Mouse (Mus musculus) brown adipose tissue, adult 24 weeks (tissue): Measurements from ENCODE around the gene Nr1h4. TPM values are rescaled to one million over a fixed set of nuclear protein-coding genes. Genes with fewer than 3 reads are reported as not detected.

Experiments used
- H3K27ac ChIP-seq: fragments of 200-500 bp; replicated peaks from 2 replicates; pipeline ENCODE4 v1.5.1; 2012; ENCODE audit warnings: low read depth, mild to moderate bottlenecking, low read length
- H3K4me1 ChIP-seq: fragments of 200-500 bp; 2 replicates; pipeline ENCODE4 v1.6.1; 2012; ENCODE audit warnings: low read length, mixed read lengths; ENCODE audit not compliant: control insufficient read depth, insufficient read depth, insufficient read length
- H3K4me3 ChIP-seq: fragments of 200-500 bp; 2 replicates; pipeline ENCODE4 v1.5.1; 2012; ENCODE audit warnings: low read depth, mild to moderate bottlenecking, low read length, moderate library complexity; ENCODE audit not compliant: insufficient read depth
- polyA plus RNA-seq: library from polyadenylated mRNA; stranded (reverse); fragments of >200 nt; gene quantifications from 2 replicates; pipeline ENCODE4 v1.2.4, GENCODE M21; 2012; ENCODE audit not compliant: missing spikeins, insufficient read depth, insufficient read length

Gene Nr1h4
- polyA plus RNA-seq, 1 experiment, result 0.67 TPM

DNA sequence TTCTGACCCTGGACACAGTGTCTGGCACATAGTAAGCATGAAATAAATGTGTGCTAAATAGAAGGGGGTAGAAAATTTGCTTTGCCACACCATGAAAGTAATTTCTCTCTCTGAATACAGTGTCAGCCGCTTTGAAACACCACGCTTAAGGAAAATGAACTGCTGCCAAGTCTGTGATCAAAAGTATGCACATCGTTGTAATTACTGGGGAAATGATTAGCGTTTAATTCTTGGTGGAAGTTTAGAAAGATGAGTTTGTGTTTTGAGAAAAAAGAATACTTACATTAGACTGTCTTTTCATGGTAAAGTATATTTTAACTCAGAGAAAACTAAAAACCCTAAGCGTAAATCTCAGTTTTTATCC, 27.8 kb downstream of the Nr1h4 start:
- Histone ChIP-seq H3K27ac (no peak overlapping the region), H3K4me3 (no peak overlapping the region), H3K4me1 (no peaks in the 10 kb centered on the region)

DNA sequence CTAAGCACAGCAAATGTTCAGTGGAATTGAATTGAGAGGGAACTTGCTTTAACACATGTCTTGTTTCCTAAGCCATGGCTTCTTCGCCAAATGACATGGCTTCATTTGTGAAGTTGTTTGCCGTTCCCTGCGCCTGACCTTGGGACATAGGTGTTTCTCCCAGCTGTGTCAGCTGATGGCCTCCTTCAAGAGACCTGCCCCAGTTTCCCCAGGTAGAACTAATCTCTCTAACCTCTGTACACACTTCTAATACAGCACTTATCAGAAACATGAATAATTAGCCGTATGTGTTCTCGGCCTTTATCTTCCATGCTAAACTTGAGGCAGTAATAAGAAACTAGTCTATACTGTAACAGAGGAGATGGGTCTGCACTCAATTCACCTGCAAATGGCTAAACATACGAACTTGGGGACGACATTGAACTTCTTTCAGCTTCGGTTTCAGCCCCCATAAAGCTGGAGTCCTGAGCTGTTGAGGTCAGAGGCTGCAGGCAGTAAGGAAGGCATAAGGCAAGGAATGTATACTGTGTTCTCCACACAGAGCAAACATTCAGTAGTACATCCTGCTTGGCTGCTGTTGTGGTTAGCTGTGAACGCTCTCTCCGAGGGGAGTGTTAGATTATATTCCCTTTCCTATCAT, 28.3 kb downstream of the Nr1h4 start:
- H3K4me1 ChIP-seq, result no peaks in the 10 kb centered on the region
- no peak overlapping the region for H3K4me3 ChIP-seq
- H3K27ac ChIP-seq, result no peak overlapping the region

DNA sequence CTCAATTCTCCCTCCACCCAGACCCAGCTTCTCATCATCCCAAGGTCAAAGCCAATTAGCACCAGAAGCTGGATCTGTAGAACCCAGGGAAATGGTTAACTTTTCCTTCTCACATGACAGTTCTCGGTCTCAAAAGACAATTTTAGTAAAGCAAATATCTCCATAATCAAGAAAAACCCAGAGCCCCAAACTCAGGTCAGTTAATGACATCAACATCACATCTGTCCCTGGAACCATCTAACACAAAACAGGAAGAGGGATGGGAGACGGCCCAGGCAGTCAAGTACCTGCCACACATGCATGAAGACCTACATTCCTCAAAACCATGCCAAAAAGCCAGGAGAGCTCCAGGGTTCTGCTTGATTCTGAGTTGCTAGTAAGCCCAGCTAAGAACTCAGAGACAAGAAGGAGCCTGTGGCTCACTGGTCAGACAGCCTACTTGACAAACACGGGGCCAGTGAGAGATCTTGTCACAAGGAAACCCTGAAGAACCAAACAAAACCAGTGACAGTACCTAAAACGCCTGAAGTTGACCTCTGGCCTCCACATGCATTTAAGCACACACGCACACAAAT, 30.3 kb downstream of the Nr1h4 start:
- Histone ChIP-seq H3K4me1 (no peaks in the 10 kb centered on the region), H3K4me3 (no peak overlapping the region), H3K27ac (no peak overlapping the region)

DNA sequence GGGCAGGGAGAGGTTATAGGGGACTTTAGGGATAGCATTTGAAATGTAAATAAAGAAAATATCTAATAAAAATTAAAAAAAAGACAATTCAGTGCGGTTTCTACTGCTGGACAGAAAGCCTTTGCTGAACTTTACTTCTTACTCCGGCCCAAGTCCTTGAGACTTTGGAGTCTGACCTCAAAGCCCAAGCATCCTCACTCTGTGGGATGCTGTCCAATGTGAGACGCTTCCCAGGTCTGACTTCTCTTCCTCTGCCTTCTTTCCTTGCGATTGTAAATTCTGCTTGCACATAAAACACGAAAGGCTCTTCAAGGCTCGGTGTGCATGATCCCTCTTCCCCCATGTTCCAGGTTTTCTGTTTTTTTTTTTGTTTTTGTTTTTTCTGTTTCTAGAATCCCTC, 31.5 kb downstream of the Nr1h4 start:
- Histone ChIP-seq H3K27ac (no peak overlapping the region), H3K4me1 (no peaks in the 10 kb centered on the region), H3K4me3 (no peak overlapping the region)

DNA sequence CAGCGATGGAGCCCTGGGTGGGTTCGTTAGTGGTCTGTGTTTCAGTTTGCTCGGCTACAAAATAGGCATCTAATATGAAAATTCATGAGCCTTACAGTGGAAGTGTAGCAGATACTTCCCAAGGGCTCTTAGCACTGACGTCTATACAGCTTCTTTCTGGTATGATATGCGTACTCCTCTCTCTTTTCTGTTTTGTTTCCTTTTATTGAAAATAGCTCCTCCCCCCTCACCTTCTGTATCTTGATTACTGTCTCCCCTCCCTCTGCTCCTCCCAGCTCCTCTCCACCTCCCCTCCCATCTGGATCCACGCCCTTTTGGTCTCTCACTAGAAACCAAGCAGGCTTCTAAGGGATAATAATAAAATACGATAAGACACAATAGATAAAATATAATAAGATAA, 37.8 kb downstream of the Nr1h4 start:
- Histone ChIP-seq H3K4me1 (no peaks in the 10 kb centered on the region), H3K27ac (no peak overlapping the region), H3K4me3 (no peak overlapping the region)

DNA sequence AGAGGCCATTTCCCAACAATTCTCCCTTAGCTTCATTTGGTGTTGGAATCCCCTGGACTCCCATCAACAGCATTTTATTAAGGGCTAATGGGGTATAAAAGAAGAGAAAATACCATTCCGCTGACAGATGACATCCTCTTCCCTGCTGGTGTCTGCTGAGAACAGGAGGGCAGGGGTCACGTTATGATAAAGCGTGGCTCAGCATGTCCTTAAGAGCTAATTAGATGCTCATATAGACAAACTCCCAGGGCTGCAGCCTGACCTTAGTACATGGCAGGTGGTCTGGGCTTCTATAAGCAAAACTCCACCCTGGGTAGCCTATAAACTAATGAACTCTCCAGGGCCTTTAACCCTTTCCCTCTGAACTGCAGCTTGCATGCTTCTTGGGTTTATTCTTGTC, 42.1 kb downstream of the Nr1h4 start:
- Histone ChIP-seq H3K27ac (no peak overlapping the region), H3K4me1 (no peaks in the 10 kb centered on the region), H3K4me3 (no peak overlapping the region)

DNA sequence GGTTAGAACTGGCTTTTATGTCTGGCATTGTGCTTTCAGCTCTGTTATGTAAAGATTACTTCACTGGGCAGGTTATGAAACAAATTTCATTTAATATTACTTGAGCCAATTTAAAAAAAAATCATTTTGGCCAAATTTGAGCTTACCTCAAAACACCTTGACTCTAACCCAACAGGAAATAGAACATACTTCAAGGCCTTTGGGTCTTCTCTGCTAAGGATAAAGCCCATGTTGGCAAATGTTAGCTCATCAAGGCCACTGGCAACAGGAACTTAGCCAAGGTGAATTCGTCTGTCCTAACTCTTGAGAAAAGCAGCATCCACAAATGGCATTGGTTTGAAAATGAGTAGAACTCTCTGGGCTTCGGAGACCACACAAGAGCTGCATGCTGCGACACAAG, 43.1 kb downstream of the Nr1h4 start:
- H3K4me3 ChIP-seq, result no peak overlapping the region
- H3K27ac ChIP-seq, result no peak overlapping the region
- no peaks in the 10 kb centered on the region for H3K4me1 ChIP-seq

DNA sequence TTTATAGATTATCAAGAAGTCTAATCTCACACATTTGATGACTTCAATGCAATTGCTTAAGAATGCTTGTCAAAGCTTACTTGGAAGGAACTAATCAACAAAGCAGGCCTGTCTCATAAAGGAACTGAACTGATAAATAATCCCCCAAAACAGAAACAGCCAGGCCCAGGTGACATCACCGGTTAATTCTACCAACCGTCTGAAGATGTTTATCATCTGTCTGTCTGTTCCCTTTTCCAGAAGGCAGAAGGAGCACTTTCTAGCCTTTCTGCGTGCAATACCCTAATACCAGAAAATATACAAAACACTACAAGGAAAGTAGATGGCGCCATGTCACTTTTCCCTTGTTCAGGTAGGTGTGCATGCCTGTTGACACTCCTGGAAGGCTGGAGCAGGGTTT, 43.9 kb downstream of the Nr1h4 start:
- Histone ChIP-seq H3K27ac (no peak overlapping the region), H3K4me3 (no peak overlapping the region), H3K4me1 (no peaks in the 10 kb centered on the region)

DNA sequence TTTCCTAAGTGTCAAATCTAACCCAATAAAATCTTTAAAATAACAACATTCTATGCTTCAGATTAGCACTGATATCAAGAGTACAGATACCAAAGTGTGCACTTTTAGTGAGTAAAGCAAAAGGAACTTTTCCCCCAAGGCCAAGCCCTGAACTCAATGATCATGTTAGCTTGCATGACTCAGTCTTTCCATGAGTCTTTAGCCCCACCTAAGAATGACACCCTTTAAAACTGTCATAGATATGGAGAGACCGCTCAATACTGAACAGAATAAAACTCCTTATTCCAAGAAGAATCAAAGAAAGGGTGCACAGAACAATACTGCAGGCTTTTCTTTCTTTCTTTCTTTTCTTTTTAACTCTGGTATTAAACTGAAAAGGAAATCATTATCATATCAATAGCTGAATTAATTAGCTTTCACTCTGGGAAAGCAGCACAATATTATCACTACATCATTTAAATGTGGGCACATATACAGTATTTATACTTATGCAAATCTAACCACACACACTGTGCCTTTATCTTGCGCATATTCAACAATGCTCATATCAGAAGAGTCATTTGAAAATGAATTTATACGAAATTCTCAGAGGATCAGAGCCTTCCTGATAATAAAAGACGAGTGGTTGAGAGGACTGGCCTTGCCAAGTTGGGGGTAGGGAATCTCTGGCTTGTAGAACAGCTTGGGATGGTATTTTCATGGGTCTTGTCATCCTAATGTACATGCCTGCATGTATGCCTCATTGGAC, 46.2 kb downstream of the Nr1h4 start:
- no peaks in the 10 kb centered on the region for H3K4me1 ChIP-seq
- H3K4me3 ChIP-seq, result no peak overlapping the region
- no peak overlapping the region for H3K27ac ChIP-seq

DNA sequence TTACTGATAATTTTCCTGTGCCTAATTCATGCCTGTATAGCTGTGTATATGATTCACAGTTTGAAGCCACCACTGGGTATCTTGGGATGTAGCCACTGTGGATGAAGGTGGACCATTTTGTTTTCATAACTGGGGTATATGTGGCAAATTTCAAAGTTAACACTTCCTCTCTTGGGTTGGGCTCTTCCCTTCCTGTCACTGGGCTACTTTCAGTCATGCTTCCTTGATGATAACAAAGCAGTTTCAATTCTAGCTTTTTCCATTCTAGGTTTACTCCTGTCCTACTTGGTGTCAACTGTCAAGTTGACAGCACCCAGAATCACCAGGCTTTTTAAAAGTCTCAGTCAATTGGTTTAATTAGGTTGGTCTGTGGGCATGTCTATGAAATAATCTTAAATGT, 48.5 kb downstream of the Nr1h4 start:
- Histone ChIP-seq H3K4me1 (no peaks in the 10 kb centered on the region), H3K27ac (no peak overlapping the region), H3K4me3 (no peak overlapping the region)

DNA sequence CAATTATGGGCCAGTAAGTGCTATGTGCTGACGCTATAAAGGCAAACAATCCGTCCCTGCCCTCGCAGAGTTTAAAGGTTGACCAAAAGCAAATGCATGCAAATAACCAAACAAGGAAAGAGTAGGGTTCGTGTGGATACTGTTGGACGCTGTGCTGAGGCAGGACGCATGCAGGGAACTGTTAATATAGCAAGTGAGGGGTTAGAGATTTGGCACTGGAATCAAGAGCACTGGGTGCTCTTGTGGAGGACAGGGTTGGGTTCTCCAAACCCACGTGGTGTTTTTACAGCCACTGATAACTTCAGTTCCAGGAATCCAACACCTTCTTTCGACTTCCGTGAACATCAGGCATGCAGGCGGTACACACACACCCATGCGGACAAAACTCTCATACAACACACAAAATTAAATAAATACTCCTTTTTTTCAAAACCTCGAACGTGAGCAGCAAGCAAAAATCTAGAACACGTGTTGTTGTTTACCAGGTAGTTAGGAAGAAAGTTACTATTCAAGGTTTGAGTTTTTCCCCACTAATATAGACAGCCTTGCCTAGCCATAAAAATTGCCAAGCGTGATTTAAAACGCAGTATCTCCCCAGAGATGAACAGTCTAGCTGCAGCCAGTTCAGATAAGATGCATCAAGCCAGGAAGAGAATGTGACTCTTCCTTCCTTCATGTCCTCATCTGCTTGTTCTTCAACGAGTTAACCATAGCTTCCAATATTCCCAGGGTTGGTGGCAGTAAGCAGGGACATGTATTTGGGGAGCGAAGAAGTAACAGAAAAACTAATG, 49.4 kb downstream of the Nr1h4 start:
- Histone ChIP-seq H3K4me1 (no peaks in the 10 kb centered on the region), H3K4me3 (no peak overlapping the region), H3K27ac (no peak overlapping the region)

DNA sequence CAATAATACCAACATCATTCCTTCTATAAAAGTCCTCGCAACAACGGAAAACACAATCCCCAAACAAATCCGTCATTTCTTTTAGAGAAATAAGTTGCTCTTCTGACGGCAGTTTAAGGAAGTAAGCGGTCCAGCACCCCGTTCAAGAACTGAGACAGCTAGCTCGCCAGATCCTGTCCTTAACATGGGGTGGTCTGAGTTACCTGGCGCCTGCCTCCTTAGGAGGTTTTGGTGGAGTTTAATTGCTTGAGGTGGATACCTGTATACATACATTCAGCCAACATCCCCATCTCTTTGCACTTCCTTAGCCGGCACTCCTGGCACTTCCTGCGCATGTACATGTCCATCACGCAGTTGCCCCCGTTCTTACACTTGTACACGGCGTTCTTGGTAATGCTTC, 50.3 kb downstream of the Nr1h4 start:
- Histone ChIP-seq H3K27ac (no peak overlapping the region), H3K4me3 (no peak overlapping the region), H3K4me1 (no peaks in the 10 kb centered on the region)

DNA sequence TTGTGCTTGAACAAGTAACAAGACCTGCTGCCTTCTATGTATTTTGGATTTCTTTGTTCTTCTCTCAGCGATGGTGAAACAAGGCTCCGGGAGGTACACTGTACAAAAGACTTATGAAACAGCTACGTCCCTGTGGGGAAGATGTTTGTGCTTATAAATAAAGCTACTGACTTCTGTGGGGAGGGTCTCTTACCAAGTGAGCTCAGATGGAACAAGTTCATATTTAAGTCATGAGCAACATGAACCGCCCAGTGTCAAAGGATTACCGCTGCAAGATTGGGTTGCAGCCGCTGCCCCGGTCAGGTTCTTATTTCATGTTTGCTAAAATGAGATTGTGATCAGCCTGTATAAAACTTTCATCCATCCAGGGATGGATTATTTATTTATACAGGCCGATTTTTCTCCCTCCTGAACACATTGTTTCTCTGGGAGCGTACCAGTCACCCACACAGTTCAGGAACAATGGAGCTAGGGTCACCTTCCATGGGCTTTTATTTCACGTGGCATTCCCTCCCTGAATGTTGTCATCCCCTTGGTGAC, 51.2 kb downstream of the Nr1h4 start:
- Histone ChIP-seq H3K4me1 (no peaks in the 10 kb centered on the region), H3K4me3 (no peak overlapping the region), H3K27ac (no peak overlapping the region)

DNA sequence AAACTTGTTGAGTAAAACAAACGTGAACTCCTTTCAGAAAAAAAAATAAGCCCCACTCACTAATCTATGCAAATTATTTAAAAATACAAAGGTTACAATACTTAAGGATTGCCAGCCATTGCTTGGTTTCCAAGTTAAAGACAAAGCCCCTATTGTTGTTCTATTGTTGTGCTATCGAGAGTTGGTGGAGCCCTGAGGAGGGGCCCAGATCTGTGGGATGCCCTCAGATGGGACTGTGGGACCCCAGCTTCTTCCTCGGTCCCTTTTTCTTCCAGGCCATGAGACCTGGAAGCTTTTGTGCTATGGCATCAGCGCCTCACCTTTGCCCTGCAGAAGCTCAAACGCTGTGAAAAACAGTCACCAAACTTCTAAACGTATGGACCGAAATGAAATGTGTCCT, 51.7 kb downstream of the Nr1h4 start:
- Histone ChIP-seq H3K4me1 (no peaks in the 10 kb centered on the region), H3K4me3 (no peak overlapping the region), H3K27ac (no peak overlapping the region)

DNA sequence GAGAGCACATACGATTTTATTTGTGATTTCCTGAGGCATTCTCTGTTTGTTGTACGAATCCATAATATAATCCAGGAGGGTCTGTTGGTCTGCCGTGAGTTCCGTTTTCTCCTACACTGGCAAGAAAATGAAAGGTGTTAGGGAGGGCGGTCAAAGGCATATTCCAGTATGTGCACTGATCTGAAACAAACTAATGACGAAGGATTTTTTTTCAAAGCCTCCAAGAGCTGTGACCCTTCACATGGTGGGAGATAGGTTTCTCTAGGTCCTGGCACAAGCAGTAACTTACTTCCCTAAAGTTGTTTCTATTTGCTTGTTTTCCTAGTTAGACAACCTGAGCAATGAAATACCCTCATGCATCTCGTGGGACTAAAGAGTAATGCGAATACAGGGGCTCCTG, 54.6 kb downstream of the Nr1h4 start:
- no peaks in the 10 kb centered on the region for H3K4me1 ChIP-seq
- no peak overlapping the region for H3K27ac ChIP-seq
- H3K4me3 ChIP-seq, result no peak overlapping the region
